ENCODE assay signal across 17 mouse cellular contexts in the genomic region with DNA sequence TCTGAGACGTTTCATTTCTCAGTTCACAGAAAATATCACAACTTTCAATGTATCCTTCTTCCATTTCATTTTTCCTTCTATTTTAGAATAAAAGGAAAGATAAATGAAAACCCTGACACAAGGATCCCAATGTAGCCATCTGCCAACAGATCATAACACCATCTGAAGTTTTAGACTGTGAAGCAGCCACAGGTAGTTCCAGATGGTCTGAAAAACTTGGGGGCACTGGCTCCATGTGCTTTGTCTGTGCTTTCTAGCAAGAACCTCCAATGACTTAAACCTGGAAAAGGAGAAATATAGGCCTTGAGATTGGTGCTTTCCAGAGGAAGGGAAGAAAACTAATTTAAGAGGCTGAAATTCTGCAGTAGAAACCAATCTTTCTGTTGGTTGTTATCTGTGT.
"Had no signal": no experiment of that assay in that cellular context is flagged by ENCODE, and none has a peak within 500 bp of the region (broad histone marks: within the 10 kb centered on the region; RNA-seq: fewer than 3 reads in every experiment).

No protein-coding gene starts in this region.

- DNase-seq: kidney, postnatal 10 days; kidney, postnatal 4 days; lung, adult 2 months; lung, postnatal 36 days; midbrain, embryonic 14.5 days; right cerebral cortex, postnatal 4 days; spleen, adult 18-20 months; thymus, adult 18-20 months; thymus, postnatal 14 days had no signal

- H3K4me2 ChIP-seq: liver, embryonic 11.5 days; liver, embryonic 15.5 days; neural tube, embryonic 15.5 days had no signal

- ATAC-seq: lung, postnatal 0 days had no signal

- H3K9ac ChIP-seq: liver, embryonic 15.5 days; neural tube, embryonic 15.5 days had no signal

- H3K4me1 ChIP-seq: limb, embryonic 10.5 days; liver, embryonic 15.5 days; neural tube, embryonic 15.5 days had no signal

- H3K36me3 ChIP-seq: limb, embryonic 10.5 days; liver, embryonic 15.5 days; neural tube, embryonic 15.5 days had no signal

- H3K27me3 ChIP-seq: liver, embryonic 15.5 days; neural tube, embryonic 15.5 days had no signal

- H3K9me3 ChIP-seq: limb, embryonic 10.5 days; liver, embryonic 15.5 days; neural tube, embryonic 15.5 days had no signal

- H3K27ac ChIP-seq: layer of hippocampus, adult 2 months; left cerebral cortex, adult 2 months; limb, embryonic 10.5 days; liver, embryonic 15.5 days; neural tube, embryonic 15.5 days had no signal

- H3K4me3 ChIP-seq: layer of hippocampus, adult 2 months; left cerebral cortex, adult 2 months; limb, embryonic 10.5 days; liver, embryonic 15.5 days; myocyte; neural tube, embryonic 15.5 days had no signal
